Mouse (Mus musculus): Measurements from ENCODE around the gene Cd44. TPM values are rescaled to one million over a fixed set of nuclear protein-coding genes. Genes with fewer than 3 reads are reported as not detected.
A peak's percentile ranks its signal among the peaks of the same experiment; 100 is the strongest.

Cd44 gene
- polyA plus RNA-seq (2012; fragmentation: generic; extraction: Trizol): 87.6 TPM
- long read RNA-seq, experiment 1, transcript Cd44-203 (9 exons, 2,848 nt): major isoform, 93 of 169 reads
- long read RNA-seq, experiment 1, partial matches to known transcripts: 4 of 169 reads
- long read RNA-seq, experiment 1, other reads (novel, unspliced or antisense): 70 of 169 reads
- long read RNA-seq, experiment 2, transcript Cd44-203 (9 exons, 2,848 nt): major isoform, 1,052 of 1,151 reads
- long read RNA-seq, experiment 2, transcript Cd44-206 (10 exons, 1,305 nt): minor isoform, 28 of 1,151 reads
- long read RNA-seq, experiment 2, partial matches to known transcripts: 24 of 1,151 reads
- long read RNA-seq, experiment 2, other reads (novel, unspliced or antisense): 46 of 1,151 reads

DNA sequence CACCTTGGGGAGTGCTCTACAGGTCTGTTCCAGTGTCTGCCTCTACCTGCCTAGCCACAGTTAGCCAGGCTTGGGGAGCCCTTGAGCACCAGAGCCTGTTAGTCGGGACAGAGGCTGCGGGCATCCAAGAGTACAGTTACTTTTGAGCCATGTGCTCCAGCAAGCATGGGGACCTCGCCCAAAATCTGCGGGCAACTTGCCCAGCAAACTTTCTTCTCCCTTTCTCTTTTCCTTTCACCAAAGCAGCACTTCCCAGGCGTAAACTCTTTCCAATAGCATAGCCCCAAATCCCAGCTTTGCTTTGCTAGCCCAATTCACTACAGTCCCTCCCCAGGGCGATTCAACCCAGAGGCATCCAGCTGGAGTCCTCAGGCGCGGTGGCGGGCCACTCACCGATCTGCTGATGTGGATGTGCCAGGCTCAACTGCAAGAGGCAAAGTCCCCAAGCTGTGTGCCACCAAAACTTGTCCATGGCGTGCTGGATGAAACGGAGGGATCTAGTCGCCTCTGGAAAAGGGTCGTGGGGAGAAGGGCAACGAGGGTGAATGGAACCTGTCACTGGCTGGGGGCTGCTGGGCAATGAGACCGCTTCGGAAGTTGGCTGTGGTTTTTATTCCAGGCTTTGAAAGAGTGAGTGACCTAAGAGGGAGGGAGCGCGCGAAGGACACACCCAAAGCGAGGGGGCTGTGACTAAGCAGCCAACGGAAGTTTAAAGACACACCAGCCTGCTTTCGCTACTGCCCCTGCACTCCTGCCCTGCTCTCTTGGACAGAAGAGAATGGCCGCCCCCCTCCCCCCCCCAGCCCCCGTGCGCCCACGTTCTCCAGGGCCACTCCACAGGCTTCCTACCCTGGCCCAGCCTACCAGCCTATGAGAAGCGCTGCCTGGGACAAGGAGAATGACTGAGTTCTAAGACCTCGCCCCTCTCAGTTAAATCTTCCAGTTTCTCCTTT, at the start of gene Cd44:
Gene Cd44, minus strand, starts transcription at position 791 of the 953 bp plus-strand sequence.
- TF ChIP-seq MAX (IDR thresholded peaks at IDR 0.05) (peak; percentile 63), FOSL1 (IDR thresholded peaks at IDR 0.05; ENCODE audit: insufficient read depth, low read length, poor library complexity, severe bottlenecking) (no peak)

DNA sequence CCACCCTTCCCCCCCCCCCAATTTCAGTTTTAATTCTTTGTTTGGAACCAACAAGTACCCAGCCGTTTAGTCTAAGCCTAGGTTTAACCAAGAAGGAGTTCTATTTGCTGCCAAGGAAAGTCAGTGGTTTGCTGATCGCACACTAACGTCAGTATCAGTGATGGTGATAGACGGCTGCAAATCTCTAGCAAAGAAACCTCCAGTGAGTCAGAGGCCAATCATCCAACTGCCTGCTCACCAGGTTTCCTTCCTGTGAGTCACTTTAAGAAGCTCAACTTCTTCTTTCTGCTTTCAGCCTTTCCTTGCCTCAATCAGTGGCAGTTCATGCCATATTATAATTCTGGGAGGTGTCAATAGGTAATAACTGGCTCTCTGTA, 47.0 kb upstream of the Cd44 start:
- Histone ChIP-seq H3K79me3 (ENCODE audit: low read depth) (no peaks in the 10 kb centered on the region), H3ac (ENCODE audit: control insufficient read depth, insufficient read length, low read depth) (no peak overlapping the region), H3K27me3 (ENCODE audit: control insufficient read depth, insufficient read depth, insufficient read length) (no peaks in the 10 kb centered on the region), H3K4me3 (ENCODE audit: insufficient read depth, poor library complexity, severe bottlenecking) (no peak overlapping the region), H3K79me2 (ENCODE audit: control insufficient read depth, insufficient read depth) (no peaks in the 10 kb centered on the region), H3K36me3 (ENCODE audit: control insufficient read depth, insufficient read depth) (no peaks in the 10 kb centered on the region)
- TF ChIP-seq MAX (IDR thresholded peaks at IDR 0.05): no peak
- no peak for TF ChIP-seq CTCF (IDR thresholded peaks at IDR 0.05; ENCODE audit: control insufficient read depth, insufficient read depth, insufficient read length)
- TF ChIP-seq CEBPB (IDR thresholded peaks at IDR 0.05; ENCODE audit: low read depth): no peak
- no peak for TF ChIP-seq MYOG (IDR thresholded peaks at IDR 0.05; ENCODE audit: control insufficient read depth, extremely low read depth, insufficient read length)
- peak; percentile 97 for TF ChIP-seq FOSL1 (IDR thresholded peaks at IDR 0.05; ENCODE audit: insufficient read depth, low read length, poor library complexity, severe bottlenecking)
- TF ChIP-seq MYOD1 (IDR thresholded peaks at IDR 0.05; ENCODE audit: control insufficient read depth, insufficient read length, low read depth): peak; percentile 85
- TF ChIP-seq USF1 (IDR thresholded peaks at IDR 0.05; ENCODE audit: low read depth): no peak

More for the DNA sequence above, at the start of gene Cd44:
- H3K36me3 ChIP-seq (ENCODE audit: control insufficient read depth, insufficient read depth): peaks cover 21% of the 10 kb centered on the region
- peak within 1 kb of the TSS; percentile 82 for H3ac ChIP-seq (ENCODE audit: control insufficient read depth, insufficient read length, low read depth)
- H3K79me3 ChIP-seq (ENCODE audit: low read depth): peaks cover 48% of the 10 kb centered on the region
- peaks cover 52% of the 10 kb centered on the region for H3K79me2 ChIP-seq (ENCODE audit: control insufficient read depth, insufficient read depth)
- peak within 1 kb of the TSS; percentile 92 for H3K4me3 ChIP-seq (ENCODE audit: insufficient read depth, poor library complexity, severe bottlenecking)
- H3K27me3 ChIP-seq (ENCODE audit: control insufficient read depth, insufficient read depth, insufficient read length): no peaks in the 10 kb centered on the region

DNA sequence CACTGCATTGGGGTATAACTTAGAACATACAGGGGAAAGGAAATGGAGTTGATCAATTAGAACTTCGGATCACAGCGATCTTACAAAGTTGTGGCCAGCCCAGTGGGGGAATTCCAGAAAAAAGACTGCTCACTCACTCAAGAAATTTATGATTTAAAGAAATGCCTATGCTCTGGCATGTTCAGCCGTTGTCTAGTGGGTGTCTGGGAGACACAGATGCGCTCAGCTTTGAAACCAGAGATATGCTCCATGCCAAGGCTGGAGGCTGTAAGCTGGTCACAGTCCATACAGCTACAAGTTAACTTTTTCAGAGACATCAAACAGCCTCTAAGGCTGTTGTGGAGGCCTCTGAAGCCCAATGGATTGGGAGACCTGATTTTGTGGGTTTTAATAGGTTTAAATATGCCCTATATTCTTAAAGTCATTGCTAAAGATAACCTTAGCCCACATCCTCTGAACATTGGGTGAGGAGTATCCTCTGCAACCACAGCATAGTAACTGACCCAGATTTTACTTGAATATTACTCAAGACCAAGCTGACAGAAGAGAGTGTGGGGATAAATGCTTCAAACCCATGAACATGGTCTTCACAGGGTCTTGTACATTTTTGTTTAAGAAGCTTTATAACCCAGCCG, 46.5 kb upstream of the Cd44 start:
- H3K27me3 ChIP-seq (ENCODE audit: control insufficient read depth, insufficient read depth, insufficient read length): no peaks in the 10 kb centered on the region
- no peak overlapping the region for H3ac ChIP-seq (ENCODE audit: control insufficient read depth, insufficient read length, low read depth)
- H3K4me3 ChIP-seq (ENCODE audit: insufficient read depth, poor library complexity, severe bottlenecking): no peak overlapping the region
- H3K36me3 ChIP-seq (ENCODE audit: control insufficient read depth, insufficient read depth): no peaks in the 10 kb centered on the region
- H3K79me3 ChIP-seq (ENCODE audit: low read depth): no peaks in the 10 kb centered on the region
- TF ChIP-seq CEBPB (IDR thresholded peaks at IDR 0.05; ENCODE audit: low read depth) (peak; percentile 55), CTCF (IDR thresholded peaks at IDR 0.05; ENCODE audit: control insufficient read depth, insufficient read depth, insufficient read length) (no peak)
- no peaks in the 10 kb centered on the region for H3K79me2 ChIP-seq (ENCODE audit: control insufficient read depth, insufficient read depth)

DNA sequence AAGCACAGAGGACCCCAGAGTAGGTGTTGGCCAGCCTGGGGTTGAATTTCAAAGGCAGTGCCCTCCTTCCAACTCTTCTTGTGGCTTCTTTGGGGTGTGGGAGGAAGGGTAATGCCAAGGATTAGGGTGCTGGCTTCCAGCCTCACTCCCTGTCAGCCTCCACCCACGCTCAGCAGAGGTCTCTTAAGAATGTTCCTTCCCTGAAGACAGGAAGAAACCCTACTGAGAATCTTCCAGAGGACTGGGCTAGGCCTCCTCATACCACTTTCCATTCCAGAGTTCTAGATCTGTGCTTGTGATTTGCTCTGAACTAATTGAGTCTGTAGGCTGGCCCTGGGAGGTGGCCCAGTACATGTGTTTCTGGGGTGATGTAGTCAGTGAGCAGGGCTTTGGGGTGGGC, 43.6 kb upstream of the Cd44 start:
- Histone ChIP-seq H3K79me3 (ENCODE audit: low read depth) (no peaks in the 10 kb centered on the region), H3K79me2 (ENCODE audit: control insufficient read depth, insufficient read depth) (no peaks in the 10 kb centered on the region), H3K36me3 (ENCODE audit: control insufficient read depth, insufficient read depth) (no peaks in the 10 kb centered on the region), H3K4me3 (ENCODE audit: insufficient read depth, poor library complexity, severe bottlenecking) (no peak overlapping the region), H3ac (ENCODE audit: control insufficient read depth, insufficient read length, low read depth) (no peak overlapping the region), H3K27me3 (ENCODE audit: control insufficient read depth, insufficient read depth, insufficient read length) (no peaks in the 10 kb centered on the region)
- TF ChIP-seq CTCF (IDR thresholded peaks at IDR 0.05; ENCODE audit: control insufficient read depth, insufficient read depth, insufficient read length): no peak
- peak; percentile 66 for TF ChIP-seq MAX (IDR thresholded peaks at IDR 0.05)

DNA sequence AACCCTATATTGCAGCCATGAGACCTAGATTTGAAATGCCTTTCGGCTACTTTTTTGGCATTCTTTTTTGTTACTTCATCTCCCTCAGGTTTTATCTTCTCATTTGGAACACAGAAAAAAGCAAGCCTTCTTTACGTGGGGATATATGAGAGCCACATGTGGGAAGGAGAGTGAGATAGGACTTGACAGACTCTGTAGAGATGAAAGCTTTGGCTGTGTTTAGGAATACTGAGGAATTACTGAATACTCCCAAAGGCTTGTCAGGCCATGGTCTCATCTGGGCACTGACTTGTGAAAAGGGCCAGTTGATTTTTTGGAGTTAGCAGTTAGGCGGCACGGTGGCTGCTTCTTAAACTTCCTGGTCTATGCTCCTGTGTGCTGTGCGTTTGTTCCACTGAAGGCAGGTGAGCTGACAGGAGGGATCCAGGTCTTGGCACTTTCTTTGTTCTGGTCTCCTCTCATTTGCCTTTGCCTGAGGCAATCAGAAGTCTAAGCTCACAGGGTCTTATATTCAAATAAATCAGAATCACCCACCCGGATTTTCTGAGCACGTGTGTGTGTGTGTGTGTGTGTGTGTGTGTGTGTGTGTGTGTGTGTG, 43.0 kb upstream of the Cd44 start:
- H3K79me2 ChIP-seq (ENCODE audit: control insufficient read depth, insufficient read depth): no peaks in the 10 kb centered on the region
- no peaks in the 10 kb centered on the region for H3K36me3 ChIP-seq (ENCODE audit: control insufficient read depth, insufficient read depth)
- peak overlapping the region; percentile 57 for H3ac ChIP-seq (ENCODE audit: control insufficient read depth, insufficient read length, low read depth)
- H3K79me3 ChIP-seq (ENCODE audit: low read depth): no peaks in the 10 kb centered on the region
- no peak for TF ChIP-seq MYOD1 (IDR thresholded peaks at IDR 0.05; ENCODE audit: control insufficient read depth, insufficient read length, low read depth)
- no peak for TF ChIP-seq MAX (IDR thresholded peaks at IDR 0.05)
- no peak for TF ChIP-seq CEBPB (IDR thresholded peaks at IDR 0.05; ENCODE audit: low read depth)
- no peak for TF ChIP-seq CTCF (IDR thresholded peaks at IDR 0.05; ENCODE audit: control insufficient read depth, insufficient read depth, insufficient read length)
- TF ChIP-seq FOSL1 (IDR thresholded peaks at IDR 0.05; ENCODE audit: insufficient read depth, low read length, poor library complexity, severe bottlenecking): no peak
- TF ChIP-seq USF1 (IDR thresholded peaks at IDR 0.05; ENCODE audit: low read depth): no peak
- no peak for TF ChIP-seq MYOG (IDR thresholded peaks at IDR 0.05; ENCODE audit: control insufficient read depth, extremely low read depth, insufficient read length)
- no peak overlapping the region for H3K4me3 ChIP-seq (ENCODE audit: insufficient read depth, poor library complexity, severe bottlenecking)
- no peaks in the 10 kb centered on the region for H3K27me3 ChIP-seq (ENCODE audit: control insufficient read depth, insufficient read depth, insufficient read length)
